Mouse (Mus musculus): ENCODE results near the gene Pcx. TPM values are rescaled to one million over a fixed set of nuclear protein-coding genes. Genes with fewer than 3 reads are reported as not detected.

Gene Pcx
- polyA plus RNA-seq, 1 experiment from 2014 or later: 21.3 TPM

DNA sequence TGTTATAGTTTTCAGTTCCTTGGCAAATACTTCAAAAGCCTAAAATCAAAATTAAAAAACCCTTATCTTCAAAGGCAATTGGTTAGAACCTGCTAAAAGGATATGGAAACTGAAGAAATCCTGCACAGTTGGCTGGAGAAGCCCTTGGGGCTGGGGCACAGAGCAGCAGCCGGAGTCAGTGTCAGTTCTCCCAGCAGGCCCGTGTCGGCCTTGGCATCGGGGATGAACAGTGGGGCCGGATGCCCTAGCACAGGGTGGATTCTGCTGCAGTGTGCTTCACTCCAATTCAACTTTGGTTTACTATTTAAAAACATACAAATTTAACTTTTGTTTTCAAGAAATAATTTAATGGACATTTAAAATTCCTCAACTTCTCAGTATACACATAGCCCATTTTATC, 147.9 kb downstream of the Pcx start:
- Histone ChIP-seq H3K36me3 (ENCODE audit: control insufficient read depth, insufficient read depth, low read length) (no peaks in the 10 kb centered on the region), H3K4me1 (replicated peaks; ENCODE audit: control insufficient read depth, insufficient read depth, low read length) (no peaks in the 10 kb centered on the region), H3K9ac (ENCODE audit: low read length) (no peak overlapping the region), H3K4me2 (ENCODE audit: low read depth, low read length) (no peak overlapping the region), H3K27me3 (ENCODE audit: control insufficient read depth, insufficient read depth, low read depth, low read length) (no peaks in the 10 kb centered on the region; the same call in 1 of the 2 replicates), H3K4me3 (ENCODE audit: low read length) (no peak overlapping the region), H3K9me3 (ENCODE audit: control insufficient read depth, low read length) (no peaks in the 10 kb centered on the region), H3K27ac (ENCODE audit: low read length) (no peak overlapping the region)
- no peak for ATAC-seq (ENCODE audit: low read depth)
- 84% methylated on average over 5 of the region's 5 CpGs for WGBS

DNA sequence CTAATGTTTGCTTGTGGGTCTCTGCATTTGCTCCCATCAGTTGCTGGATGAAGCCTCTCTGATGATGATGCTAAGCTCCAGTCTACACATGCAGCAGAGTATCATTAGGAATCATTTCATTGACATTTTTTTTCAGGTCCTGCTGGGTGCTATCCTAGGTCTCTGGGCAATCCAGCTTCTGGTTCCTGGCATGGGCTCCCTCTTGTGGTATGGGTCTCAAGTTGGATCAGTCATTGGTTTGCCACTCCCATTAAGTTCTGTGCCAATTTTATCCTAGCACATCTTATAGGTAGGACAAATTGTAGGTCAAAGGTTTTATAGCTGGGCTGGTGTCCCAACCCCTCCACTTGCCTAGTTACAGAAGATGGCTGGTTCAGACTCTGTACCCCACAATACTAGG, 156.5 kb downstream of the Pcx start:
- ATAC-seq (ENCODE audit: low read depth): no peak
- H3K27me3 ChIP-seq (ENCODE audit: control insufficient read depth, insufficient read depth, low read depth, low read length): no peaks in the 10 kb centered on the region; the same call in 1 of the 2 replicates
- H3K36me3 ChIP-seq (ENCODE audit: control insufficient read depth, insufficient read depth, low read length): no peaks in the 10 kb centered on the region
- H3K4me3 ChIP-seq (ENCODE audit: low read length): no peak overlapping the region
- H3K4me1 ChIP-seq (replicated peaks; ENCODE audit: control insufficient read depth, insufficient read depth, low read length): no peaks in the 10 kb centered on the region
- H3K27ac ChIP-seq (ENCODE audit: low read length): no peak overlapping the region
- H3K9ac ChIP-seq (ENCODE audit: low read length): no peak overlapping the region
- no peak overlapping the region for H3K4me2 ChIP-seq (ENCODE audit: low read depth, low read length)
- H3K9me3 ChIP-seq (ENCODE audit: control insufficient read depth, low read length): no peaks in the 10 kb centered on the region

- WGBS: 27% methylated on average over 4 of the region's 4 CpGs
- Histone ChIP-seq H3K9me3 (ENCODE audit: control insufficient read depth, low read length) (no peaks in the 10 kb centered on the region), H3K36me3 (ENCODE audit: control insufficient read depth, insufficient read depth, low read length) (no peaks in the 10 kb centered on the region), H3K4me1 (replicated peaks; ENCODE audit: control insufficient read depth, insufficient read depth, low read length) (no peaks in the 10 kb centered on the region), H3K27ac (ENCODE audit: low read length) (no peak overlapping the region), H3K9ac (ENCODE audit: low read length) (no peak overlapping the region), H3K4me3 (ENCODE audit: low read length) (no peak overlapping the region), H3K4me2 (ENCODE audit: low read depth, low read length) (no peak overlapping the region), H3K27me3 (ENCODE audit: control insufficient read depth, insufficient read depth, low read depth, low read length) (no peaks in the 10 kb centered on the region)
- no peak for ATAC-seq (ENCODE audit: low read depth)
Measured at GRCm38 (mm10) chr19:4670776-4671175, 160.5 kb downstream of the Pcx start.

Small RNAs within 50 kb of the gene (microRNA-seq; reads per million reads assigned to microRNA genes)
- 0.99 reads per million for gene Mir6986

Other genes with a start within 250 kb of the Pcx start
- 20.0 and 21.5 TPM in 2 replicates for gene Ssh3, start 241.3 kb upstream of the Pcx start, polyA plus RNA-seq (2015; fragmentation: Nextera tagmentation; extraction: Ambion mirVana)
- 3.5 and 5.2 TPM in 2 replicates for gene Ankrd13d, start 227.3 kb upstream of the Pcx start, polyA plus RNA-seq (2015; fragmentation: Nextera tagmentation; extraction: Ambion mirVana)
- 13.7 and 15.0 TPM in 2 replicates for gene Grk2, start 204.2 kb upstream of the Pcx start, polyA plus RNA-seq (2015; fragmentation: Nextera tagmentation; extraction: Ambion mirVana)
- gene Kdm2a, start 112.2 kb upstream of the Pcx start, polyA plus RNA-seq (2015; fragmentation: Nextera tagmentation; extraction: Ambion mirVana): 35.1 and 42.9 TPM in 2 replicates
- 32.5 and 34.9 TPM in 2 replicates for gene Rhod, start 71.0 kb upstream of the Pcx start, polyA plus RNA-seq (2015; fragmentation: Nextera tagmentation; extraction: Ambion mirVana)
- gene Syt12, start 33.0 kb upstream of the Pcx start, polyA plus RNA-seq (2015; fragmentation: Nextera tagmentation; extraction: Ambion mirVana): 1.2 and 1.6 TPM in 2 replicates
- not detected in 2 replicates for gene 2010003K11Rik, start 11.9 kb upstream of the Pcx start, polyA plus RNA-seq (2015; fragmentation: Nextera tagmentation; extraction: Ambion mirVana)
- gene Lrfn4, start 105.2 kb downstream of the Pcx start, polyA plus RNA-seq (2015; fragmentation: Nextera tagmentation; extraction: Ambion mirVana): 3.4 and 4.1 TPM in 2 replicates
- gene Rce1, start 115.2 kb downstream of the Pcx start, polyA plus RNA-seq (2015; fragmentation: Nextera tagmentation; extraction: Ambion mirVana): 68.3 and 70.1 TPM in 2 replicates
- gene Gm960, start 188.2 kb downstream of the Pcx start, polyA plus RNA-seq (2015; fragmentation: Nextera tagmentation; extraction: Ambion mirVana): 2.5 and 3.3 TPM in 2 replicates
- 1.0 and 1.4 TPM in 2 replicates for gene Sptbn2, start 200.7 kb downstream of the Pcx start, polyA plus RNA-seq (2015; fragmentation: Nextera tagmentation; extraction: Ambion mirVana)
- 57.6 and 58.7 TPM in 2 replicates for gene Rbm4b, start 246.0 kb downstream of the Pcx start, polyA plus RNA-seq (2015; fragmentation: Nextera tagmentation; extraction: Ambion mirVana)

Data from lung, embryonic 16.5 days (tissue).